In genomic region chr1:190831839-190832497, GRCm38 (mm10) we compare ENCODE assay signal across 9 mouse cellular contexts.
DNase-seq lines count a peak whose midpoint lies in the region; TF ChIP-seq lines count a peak whose summit lies in the region.
"Had no signal": no experiment of that assay in that cellular context is flagged by ENCODE, and none has a peak within 500 bp of the region (broad histone marks: within the 10 kb centered on the region; RNA-seq: fewer than 3 reads in every experiment).

No protein-coding gene starts in this region.

- H3ac ChIP-seq in C2C12 (ENCODE audit: control insufficient read depth, insufficient read length, low read depth) = no peak overlapping the region

- TF ChIP-seq CTCF in C2C12 (IDR thresholded peaks at IDR 0.05; ENCODE audit: control insufficient read depth, insufficient read depth, insufficient read length) = peak; percentile 44

- DNase-seq in heart, adult 18-20 months = peak; percentile 30 to 76
- DNase-seq in heart, postnatal 25 days (ENCODE audit: low spot score) = no peak
- peak; percentile 79 for DNase-seq in adrenal gland, postnatal 10 days
- DNase-seq in fibroblast of lung, adult 2 months (ENCODE audit: low read depth) = peak; percentile 50
- DNase-seq in kidney, postnatal 10 days = peak; percentile 74
- DNase-seq in lung, adult 18-20 months = peak; percentile 14 to 53
- DNase-seq in right cerebral cortex, postnatal 4 days = peak; percentile 55

- H3K4me3 ChIP-seq in C2C12 (ENCODE audit: insufficient read depth, poor library complexity, severe bottlenecking) = no peak overlapping the region
- H3K4me3 ChIP-seq: heart, embryonic 15.5 days had no signal

- no peaks in the 10 kb centered on the region for H3K79me2 ChIP-seq in C2C12 (ENCODE audit: control insufficient read depth, insufficient read depth)

- no peaks in the 10 kb centered on the region for H3K27me3 ChIP-seq in C2C12 (ENCODE audit: control insufficient read depth, insufficient read depth, insufficient read length)
- H3K27me3 ChIP-seq: heart, embryonic 15.5 days had no signal

- no peaks in the 10 kb centered on the region for H3K79me3 ChIP-seq in C2C12 (ENCODE audit: low read depth)

- intact Hi-C loops in heart, postnatal 25 days (cut with DNase I) = loop anchor here (1.0 to 5.0 kb wide), 2 partner anchors 35 to 49 kb away; no protein-coding TSS in a partner anchor

- H3K36me3 ChIP-seq in C2C12 (ENCODE audit: control insufficient read depth, insufficient read depth) = peaks cover 4% of the 10 kb centered on the region

TF ChIP-seq in C2C12, 6 proteins besides CTCF, POLR2A, EP300 and RAD21:
- TF ChIP-seq MAX (IDR thresholded peaks at IDR 0.05) (no peak), CEBPB (IDR thresholded peaks at IDR 0.05; ENCODE audit: low read depth) (no peak), MYOD1 (IDR thresholded peaks at IDR 0.05; ENCODE audit: control insufficient read depth, insufficient read length, low read depth) (no peak), USF1 (IDR thresholded peaks at IDR 0.05; ENCODE audit: low read depth) (no peak), FOSL1 (IDR thresholded peaks at IDR 0.05; ENCODE audit: insufficient read depth, low read length, poor library complexity, severe bottlenecking) (no peak), MYOG (IDR thresholded peaks at IDR 0.05; ENCODE audit: control insufficient read depth, extremely low read depth, insufficient read length) (no peak)
